Mouse (Mus musculus) liver, embryonic 14.5 days (tissue): Measurements from ENCODE around the gene Dicer1. TPM values are rescaled to one million over a fixed set of nuclear protein-coding genes. Genes with fewer than 3 reads are reported as not detected.

Source experiments
- ATAC-seq: fragments of 200-750 bp; cut with Nextera tagmentation; 2 replicates; pipeline ENCODE4 v1.8.0; 2017; ENCODE audit warnings: moderate number of reproducible peaks, mild to moderate bottlenecking, moderate library complexity; ENCODE audit not compliant: insufficient read depth
- DNase-seq, 3 experiments: peaks; one replicate each; pipeline ENCODE4 v3.0.0-alpha.2; 2012 to 2013; ENCODE audit warnings: low read depth in 3 of 3, low spot score in 3 of 3
- H3K27ac ChIP-seq: fragments of 300-500 bp; sonication (generic); 2 replicates; pipeline ENCODE4 v1.5.1; 2014; ENCODE audit warnings: moderate library complexity, mild to moderate bottlenecking, control low read depth, inconsistent platforms
- H3K27me3 ChIP-seq: fragments of 300-500 bp; sonication (generic); 2 replicates; pipeline ENCODE4 v1.6.1; 2014; ENCODE audit warnings: mild to moderate bottlenecking, low read length, moderate library complexity; ENCODE audit not compliant: control insufficient read depth, insufficient read depth
- H3K36me3 ChIP-seq: fragments of 300-500 bp; sonication (generic); replicated peaks from 2 replicates; pipeline ENCODE4 v1.6.1; 2014; ENCODE audit warnings: low read depth; ENCODE audit not compliant: control insufficient read depth, insufficient read depth
- H3K4me1 ChIP-seq, 2 experiments: fragments of 200-500 bp in 1 of 2; fragments of 300-500 bp in 1 of 2; sonication (generic) in 1 of 2; replicated peaks; 2 replicates each; pipeline ENCODE4 v1.6.1; 2012 to 2014; ENCODE audit warnings: antibody characterized with exemption in 1 of 2, inconsistent platforms in 1 of 2, low read length in 1 of 2; ENCODE audit not compliant: control insufficient read depth in 2 of 2, insufficient read depth in 2 of 2
- H3K4me2 ChIP-seq: fragments of 300-500 bp; sonication (generic); 2 replicates; pipeline ENCODE4 v1.6.1; 2014; ENCODE audit warnings: low read depth, mild to moderate bottlenecking, control low read depth, moderate library complexity
- H3K4me3 ChIP-seq, 2 experiments: fragments of 200-500 bp in 1 of 2; fragments of 300-500 bp in 1 of 2; sonication (generic) in 1 of 2; 2 replicates each; pipeline ENCODE4 v1.5.1; 2012 to 2014; ENCODE audit warnings: low read depth in 2 of 2, low read length in 2 of 2, mild to moderate bottlenecking in 2 of 2, control low read depth in 1 of 2, inconsistent platforms in 1 of 2, moderate library complexity in 1 of 2; ENCODE audit not compliant: insufficient read depth in 1 of 2
- H3K9ac ChIP-seq: fragments of 300-500 bp; sonication (generic); replicated peaks from 2 replicates; pipeline ENCODE4 v1.6.1; 2014; ENCODE audit warnings: mild to moderate bottlenecking, control low read depth, moderate library complexity
- H3K9me3 ChIP-seq: fragments of 300-500 bp; sonication (generic); 2 replicates; pipeline ENCODE4 v1.6.1; 2016; ENCODE audit warnings: low read length, mixed read lengths; ENCODE audit not compliant: control insufficient read depth
- CTCF ChIP-seq: IDR thresholded peaks from 2 replicates; pipeline ENCODE4 v1.5.1; 2016; ENCODE audit warnings: antibody characterized with exemption, low read depth, control low read depth
- EP300 ChIP-seq: IDR thresholded peaks from 2 replicates; pipeline ENCODE4 v1.6.1; 2016; ENCODE audit warnings: antibody characterized with exemption, low read depth
- WGBS: fragments of 180-500 bp; shearing (Covaris S2); extraction: QIAGEN DNeasy Blood & Tissue Kit; methylation state at CpG from one replicate; pipeline ENCODE4 v1.1.7; 2014; ENCODE audit not compliant: insufficient replicate concordance; 5-methylcytosine and 5-hydroxymethylcytosine counted together
- polyA plus RNA-seq, 2 experiments: library from polyadenylated mRNA; depleted of rRNA in 1 of 2; stranded (reverse) in 1 of 2; unstranded in 1 of 2; fragments of >200 nt; fragmentation: Nextera tagmentation in 1 of 2; extraction: Ambion mirVana in 1 of 2; gene quantifications; 2 replicates each; pipeline versions ENCODE4 v1.2.1 to v1.2.3; 2012 to 2014

Gene Dicer1
- polyA plus RNA-seq, 2 experiments, result 5.9 to 6.4 TPM

GRCm38 (mm10) chr12:104650510-104651260 lies 101.1 kb downstream of the Dicer1 start:
- Histone ChIP-seq H3K36me3 (no peaks in the 10 kb centered on the region), H3K9ac (no peak overlapping the region), H3K27ac (no peak overlapping the region), H3K4me2 (no peak overlapping the region), H3K27me3 (no peaks in the 10 kb centered on the region), H3K4me3 (no peak overlapping the region), H3K9me3 (no peaks in the 10 kb centered on the region), H3K4me1 (no peaks in the 10 kb centered on the region)
- TF ChIP-seq EP300 (no peak), CTCF (no peak)
- 57% methylated on average over 14 of the region's 14 CpGs for WGBS
- DNase-seq, result no peak
- ATAC-seq, result no peak

- no peak for ATAC-seq
- Histone ChIP-seq H3K4me3 (no peak overlapping the region), H3K4me2 (no peak overlapping the region), H3K9ac (no peak overlapping the region), H3K27ac (no peak overlapping the region), H3K36me3 (no peaks in the 10 kb centered on the region), H3K27me3 (no peaks in the 10 kb centered on the region), H3K4me1 (no peaks in the 10 kb centered on the region), H3K9me3 (no peaks in the 10 kb centered on the region)
- WGBS, result 73% methylated on average over 6 of the region's 6 CpGs
- DNase-seq, result no peak
- TF ChIP-seq EP300 (no peak), CTCF (no peak)
Observed at GRCm38 (mm10) chr12:104648366-104648765, 103.4 kb downstream of the Dicer1 start.

DNA sequence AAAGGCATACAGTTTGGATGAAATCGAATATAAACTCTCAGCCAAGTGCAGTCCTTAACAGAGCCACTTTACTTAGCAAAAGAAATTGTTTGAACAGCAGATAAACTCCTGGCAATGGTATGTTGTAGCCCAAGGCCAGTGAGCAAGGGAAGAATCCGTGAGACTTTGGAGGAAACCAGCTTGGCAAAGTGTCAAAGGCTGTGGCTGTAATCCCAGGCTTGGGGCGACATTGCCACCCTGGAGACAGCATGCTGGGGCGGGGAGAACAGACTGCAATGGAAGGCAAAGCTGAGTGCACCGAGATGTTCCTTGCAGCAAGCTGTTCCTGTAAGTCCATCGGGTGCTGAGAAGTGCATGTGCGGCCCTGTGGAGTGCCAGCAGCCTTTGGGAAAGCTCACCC lies 109.4 kb downstream of the Dicer1 start:
- DNase-seq, result no peak

DNA sequence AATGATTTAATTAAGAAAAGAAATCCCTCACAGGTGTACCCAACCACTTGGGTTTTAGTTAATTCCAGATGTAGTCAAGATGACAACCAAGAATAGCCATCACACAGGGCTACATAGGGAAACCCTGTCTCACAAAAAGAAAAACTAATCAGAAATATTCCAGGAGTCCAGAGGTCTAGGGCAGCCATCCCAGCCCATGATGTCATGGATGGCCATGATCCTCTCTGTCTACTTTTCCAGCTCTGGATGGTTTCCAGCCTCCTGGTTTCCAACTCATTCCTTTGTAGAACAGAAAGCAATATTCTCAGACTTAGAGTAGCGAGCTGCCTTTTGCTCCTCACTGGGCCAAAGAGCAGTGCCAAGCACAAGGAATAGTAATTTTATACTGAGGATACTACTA lies 110.8 kb downstream of the Dicer1 start:
- Histone ChIP-seq H3K9ac (no peak overlapping the region), H3K9me3 (no peaks in the 10 kb centered on the region), H3K4me2 (no peak overlapping the region), H3K27me3 (peaks cover 11% of the 10 kb centered on the region), H3K36me3 (no peaks in the 10 kb centered on the region), H3K4me1 (no peaks in the 10 kb centered on the region), H3K4me3 (no peak overlapping the region), H3K27ac (no peak overlapping the region)
- DNase-seq (no peak), ATAC-seq (no peak)
- TF ChIP-seq EP300 (no peak), CTCF (no peak)
- WGBS, result 58% methylated on average over 1 of the region's 1 CpGs

More for the DNA sequence above, 109.4 kb downstream of the Dicer1 start:
- no peak for ATAC-seq
- no peaks in the 10 kb centered on the region for H3K4me1 ChIP-seq
- no peak overlapping the region for H3K4me3 ChIP-seq
- WGBS, result 43% methylated on average over 7 of the region's 7 CpGs
- H3K27me3 ChIP-seq, result peaks cover 9% of the 10 kb centered on the region
- no peaks in the 10 kb centered on the region for H3K9me3 ChIP-seq
- no peak overlapping the region for H3K4me2 ChIP-seq
- no peak for TF ChIP-seq CTCF
- TF ChIP-seq EP300, result no peak
- no peak overlapping the region for H3K27ac ChIP-seq
- H3K9ac ChIP-seq, result no peak overlapping the region
- no peaks in the 10 kb centered on the region for H3K36me3 ChIP-seq

- H3K4me3 ChIP-seq, result no peak overlapping the region
- TF ChIP-seq EP300, result no peak
- no peak for TF ChIP-seq CTCF
- H3K4me1 ChIP-seq, result no peaks in the 10 kb centered on the region
- no peak overlapping the region for H3K4me2 ChIP-seq
- DNase-seq (no peak), ATAC-seq (no peak)
- WGBS, result 30% methylated on average over 8 of the region's 8 CpGs
- H3K9me3 ChIP-seq, result no peaks in the 10 kb centered on the region
- H3K27ac ChIP-seq, result no peak overlapping the region
- no peaks in the 10 kb centered on the region for H3K36me3 ChIP-seq
- H3K9ac ChIP-seq, result no peak overlapping the region
- peaks cover 11% of the 10 kb centered on the region for H3K27me3 ChIP-seq
Observed at GRCm38 (mm10) chr12:104638156-104638555, 113.6 kb downstream of the Dicer1 start.

Other genes with a start within 250 kb of the Dicer1 start
- gene Clmn, start 113.1 kb upstream of the Dicer1 start, polyA plus RNA-seq (2012; rRNA removed), result 0.27 and 0.33 TPM in 2 replicates
- 0.32 and 0.39 TPM in 2 replicates for gene Clmn, start 113.1 kb upstream of the Dicer1 start, polyA plus RNA-seq (2014; fragmentation: Nextera tagmentation; extraction: Ambion mirVana)